Mouse (Mus musculus): ENCODE measurements around the gene Scd2. TPM values are rescaled to one million over a fixed set of nuclear protein-coding genes. Genes with fewer than 3 reads are reported as not detected.
A peak's percentile ranks its signal among the peaks of the same experiment; 100 is the strongest.
"Not testable (repeated sequence)": the region's sequence is repeated elsewhere in the genome, so short reads cannot be mapped to it uniquely, and the experiment has no call there.

Scd2 gene
- total RNA-seq (2018; cell fraction: chromatin; rRNA removed): 100 to 1,000 TPM in 2 of 26 experiments, 10 to 100 TPM in 14, 1 to 10 TPM in 10; 2.2 to 156 (median 19.0) TPM
- total RNA-seq (2018; cell fraction: cytosol; rRNA removed): 100 to 1,000 TPM; 105 to 368 (median 202) TPM
- total RNA-seq (2018; cell fraction: nucleus; rRNA removed): 100 to 1,000 TPM in 21 of 26 experiments, 10 to 100 TPM in 5; 21.2 to 569 (median 200) TPM
- 51.1 to 117 TPM (median 106 TPM) in 3 replicates for polyA plus RNA-seq (2018)

- 11% methylated on average over 19 of the region's 21 CpGs for WGBS (ENCODE audit: missing documents)
- Histone ChIP-seq H3K36me3 (ENCODE audit: inconsistent target) (no peaks in the 10 kb centered on the region), H3K4me3 (ENCODE audit: inconsistent target) (peak within 1 kb of the TSS; percentile 99), H3K27ac (peak within 1 kb of the TSS; percentile 97), H3K79me2 (ENCODE audit: inconsistent target) (peaks cover 42% of the 10 kb centered on the region)
These were observed at the start of gene Scd2 for GRCm38 (mm10) chr19:44292941-44293768. Scd2 (plus strand) TSS chr19:44293674.

GRCm38 (mm10) chr19:44245761-44246171 lies 47.7 kb upstream of the Scd2 start:
- WGBS (ENCODE audit: missing documents): 5% methylated on average over 5 of the region's 5 CpGs
- H3K36me3 ChIP-seq (ENCODE audit: inconsistent target): no peaks in the 10 kb centered on the region
- H3K4me3 ChIP-seq (ENCODE audit: inconsistent target): no peak overlapping the region
- no peak overlapping the region for H3K27ac ChIP-seq
- H3K79me2 ChIP-seq (ENCODE audit: inconsistent target): no peaks in the 10 kb centered on the region

GRCm38 (mm10) chr19:44246341-44246911 lies 47.0 kb upstream of the Scd2 start:
- H3K4me3 ChIP-seq (ENCODE audit: inconsistent target): no peak overlapping the region
- H3K79me2 ChIP-seq (ENCODE audit: inconsistent target): no peaks in the 10 kb centered on the region
- no peak overlapping the region for H3K27ac ChIP-seq
- WGBS (ENCODE audit: missing documents): 93% methylated on average over 9 of the region's 11 CpGs
- no peaks in the 10 kb centered on the region for H3K36me3 ChIP-seq (ENCODE audit: inconsistent target)

- peak overlapping the region; percentile 70 for H3K27ac ChIP-seq
- no peaks in the 10 kb centered on the region for H3K36me3 ChIP-seq (ENCODE audit: inconsistent target)
- H3K79me2 ChIP-seq (ENCODE audit: inconsistent target): no peaks in the 10 kb centered on the region
- WGBS (ENCODE audit: missing documents): 31% methylated on average over 25 of the region's 25 CpGs
- peak overlapping the region; percentile 29 for H3K4me3 ChIP-seq (ENCODE audit: inconsistent target)
These were observed 46.0 kb upstream of the Scd2 start for GRCm38 (mm10) chr19:44247281-44248080.

- H3K79me2 ChIP-seq (ENCODE audit: inconsistent target): no peaks in the 10 kb centered on the region
- 5% methylated on average over 36 of the region's 36 CpGs for WGBS (ENCODE audit: missing documents)
- H3K36me3 ChIP-seq (ENCODE audit: inconsistent target): no peaks in the 10 kb centered on the region
- H3K27ac ChIP-seq: peak overlapping the region; percentile 89
- H3K4me3 ChIP-seq (ENCODE audit: inconsistent target): peak overlapping the region; percentile 29
These were observed 45.2 kb upstream of the Scd2 start for GRCm38 (mm10) chr19:44248081-44248853.

GRCm38 (mm10) chr19:44248854-44249351 lies 44.6 kb upstream of the Scd2 start:
- no peaks in the 10 kb centered on the region for H3K79me2 ChIP-seq (ENCODE audit: inconsistent target)
- WGBS (ENCODE audit: missing documents): 91% methylated on average over 11 of the region's 11 CpGs
- H3K4me3 ChIP-seq (ENCODE audit: inconsistent target): no peak overlapping the region
- H3K36me3 ChIP-seq (ENCODE audit: inconsistent target): no peaks in the 10 kb centered on the region
- peak overlapping the region; percentile 89 for H3K27ac ChIP-seq

- H3K4me3 ChIP-seq (ENCODE audit: inconsistent target); H3K36me3 ChIP-seq (ENCODE audit: inconsistent target); H3K27ac ChIP-seq; H3K79me2 ChIP-seq (ENCODE audit: inconsistent target): not testable (repeated sequence)
- 96% methylated on average over 6 of the region's 6 CpGs for WGBS (ENCODE audit: missing documents)
These were observed 42.3 kb upstream of the Scd2 start for GRCm38 (mm10) chr19:44251138-44251537.

- H3K79me2 ChIP-seq (ENCODE audit: inconsistent target): no peaks in the 10 kb centered on the region
- no peak overlapping the region for H3K4me3 ChIP-seq (ENCODE audit: inconsistent target)
- H3K36me3 ChIP-seq (ENCODE audit: inconsistent target): no peaks in the 10 kb centered on the region
- no peak overlapping the region for H3K27ac ChIP-seq
- 57% methylated on average over 12 of the region's 12 CpGs for WGBS (ENCODE audit: missing documents)
These were observed 41.4 kb upstream of the Scd2 start for GRCm38 (mm10) chr19:44251936-44252558.

- peak overlapping the region; percentile 34 for H3K27ac ChIP-seq
- H3K4me3 ChIP-seq (ENCODE audit: inconsistent target); H3K79me2 ChIP-seq (ENCODE audit: inconsistent target); H3K36me3 ChIP-seq (ENCODE audit: inconsistent target): not testable (repeated sequence)
- WGBS (ENCODE audit: missing documents): 89% methylated on average over 2 of the region's 4 CpGs
These were observed 39.4 kb upstream of the Scd2 start for GRCm38 (mm10) chr19:44254106-44254505.

GRCm38 (mm10) chr19:44257377-44257966 lies 36.0 kb upstream of the Scd2 start:
- Histone ChIP-seq H3K79me2 (ENCODE audit: inconsistent target) (no peaks in the 10 kb centered on the region), H3K4me3 (ENCODE audit: inconsistent target) (no peak overlapping the region), H3K27ac (no peak overlapping the region), H3K36me3 (ENCODE audit: inconsistent target) (no peaks in the 10 kb centered on the region)
- WGBS (ENCODE audit: missing documents): 73% methylated on average over 7 of the region's 13 CpGs

- no peak overlapping the region for H3K4me3 ChIP-seq (ENCODE audit: inconsistent target)
- H3K27ac ChIP-seq: no peak overlapping the region
- H3K79me2 ChIP-seq (ENCODE audit: inconsistent target): no peaks in the 10 kb centered on the region
- no peaks in the 10 kb centered on the region for H3K36me3 ChIP-seq (ENCODE audit: inconsistent target)
- WGBS (ENCODE audit: missing documents): 80% methylated on average over 4 of the region's 4 CpGs
These were observed 34.0 kb upstream of the Scd2 start for GRCm38 (mm10) chr19:44259484-44259883.

- Histone ChIP-seq H3K27ac (no peak overlapping the region), H3K36me3 (ENCODE audit: inconsistent target) (no peaks in the 10 kb centered on the region), H3K4me3 (ENCODE audit: inconsistent target) (no peak overlapping the region), H3K79me2 (ENCODE audit: inconsistent target) (no peaks in the 10 kb centered on the region)
- WGBS (ENCODE audit: missing documents): 77% methylated on average over 5 of the region's 5 CpGs
These were observed 33.0 kb upstream of the Scd2 start for GRCm38 (mm10) chr19:44260487-44260886.

- 99% methylated on average over 7 of the region's 7 CpGs for WGBS (ENCODE audit: missing documents)
- no peaks in the 10 kb centered on the region for H3K36me3 ChIP-seq (ENCODE audit: inconsistent target)
These were observed 31.7 kb upstream of the Scd2 start for GRCm38 (mm10) chr19:44261774-44262173.

More at GRCm38 (mm10) chr19:44261774-44262173, 31.7 kb upstream of the Scd2 start:
- Histone ChIP-seq H3K4me3 (ENCODE audit: inconsistent target) (no peak overlapping the region), H3K27ac (no peak overlapping the region), H3K79me2 (ENCODE audit: inconsistent target) (no peaks in the 10 kb centered on the region)

All from macrophage (primary cell).